Mouse (Mus musculus) midbrain, embryonic 13.5 days (tissue): Measurements from ENCODE around the gene Chrne. TPM values are rescaled to one million over a fixed set of nuclear protein-coding genes. Genes with fewer than 3 reads are reported as not detected.

Experiments used
- ATAC-seq: fragments of 200-750 bp; cut with Nextera tagmentation; 2 replicates; pipeline ENCODE4 v1.8.0; 2017; ENCODE audit warnings: mild to moderate bottlenecking, moderate TSS enrichment, moderate library complexity
- H3K27ac ChIP-seq: fragments of 300-500 bp; sonication (generic); 2 replicates; pipeline ENCODE4 v1.5.1; 2015; ENCODE audit warnings: inconsistent platforms, mild to moderate bottlenecking, moderate library complexity
- H3K27me3 ChIP-seq: fragments of 300-500 bp; sonication (generic); 2 replicates; pipeline ENCODE4 v1.6.1; 2015; ENCODE audit warnings: mild to moderate bottlenecking, inconsistent platforms
- H3K36me3 ChIP-seq: fragments of 300-500 bp; sonication (generic); 2 replicates; pipeline ENCODE4 v1.6.1; 2015; ENCODE audit warnings: mild to moderate bottlenecking, inconsistent platforms
- H3K4me1 ChIP-seq: fragments of 300-500 bp; sonication (generic); replicated peaks from 2 replicates; pipeline ENCODE4 v1.6.1; 2015; ENCODE audit warnings: inconsistent platforms
- H3K4me2 ChIP-seq: fragments of 300-500 bp; sonication (generic); replicated peaks from 2 replicates; pipeline ENCODE4 v1.6.1; 2015; ENCODE audit warnings: moderate library complexity, mild to moderate bottlenecking, inconsistent platforms
- H3K4me3 ChIP-seq: fragments of 300-500 bp; sonication (generic); replicated peaks from 2 replicates; pipeline ENCODE4 v1.5.1; 2015; ENCODE audit warnings: mild to moderate bottlenecking, inconsistent platforms
- H3K9ac ChIP-seq: fragments of 300-500 bp; sonication (generic); replicated peaks from 2 replicates; pipeline ENCODE4 v1.6.1; 2015; ENCODE audit warnings: mild to moderate bottlenecking, inconsistent platforms
- H3K9me3 ChIP-seq: fragments of 300-500 bp; sonication (generic); 2 replicates; pipeline ENCODE4 v1.6.1; 2016; ENCODE audit warnings: mild to moderate bottlenecking, inconsistent platforms
- WGBS: fragments of 180-500 bp; shearing (Covaris S2); methylation state at CpG from one replicate; pipeline ENCODE4 v1.1.7; 2015; 5-methylcytosine and 5-hydroxymethylcytosine counted together
- polyA plus RNA-seq: library from polyadenylated mRNA; unstranded; fragments of >200 nt; fragmentation: Nextera tagmentation; extraction: Ambion mirVana; gene quantifications from 2 replicates; pipeline ENCODE4 v1.2.1, GENCODE M21; 2015

The Chrne gene
- polyA plus RNA-seq, 1 experiment from 2014 or later: not detected

- WGBS: 6% methylated on average over 3 of the region's 3 CpGs
- no peak within 1 kb of the TSS for H3K27ac ChIP-seq
- H3K9me3 ChIP-seq: no peaks in the 10 kb centered on the region
- ATAC-seq: no peak
- peak within 1 kb of the TSS; percentile 73 for H3K4me3 ChIP-seq
- peak within 1 kb of the TSS; percentile 90 for H3K9ac ChIP-seq
- H3K4me2 ChIP-seq: peak within 1 kb of the TSS; percentile 75
- peaks cover 21% of the 10 kb centered on the region for H3K36me3 ChIP-seq
- 0 out of 2 replicates have a peak, but pooled peaks cover 3% of the 10 kb centered on the region for H3K27me3 ChIP-seq
- H3K4me1 ChIP-seq: peaks cover 35% of the 10 kb centered on the region
Measured at GRCm38 (mm10) chr11:70656964-70657363, 37.9 kb upstream of the Chrne start, which contains the start of gene Eno3. TSS of gene Eno3 (plus strand) at chr11:70657202.

DNA sequence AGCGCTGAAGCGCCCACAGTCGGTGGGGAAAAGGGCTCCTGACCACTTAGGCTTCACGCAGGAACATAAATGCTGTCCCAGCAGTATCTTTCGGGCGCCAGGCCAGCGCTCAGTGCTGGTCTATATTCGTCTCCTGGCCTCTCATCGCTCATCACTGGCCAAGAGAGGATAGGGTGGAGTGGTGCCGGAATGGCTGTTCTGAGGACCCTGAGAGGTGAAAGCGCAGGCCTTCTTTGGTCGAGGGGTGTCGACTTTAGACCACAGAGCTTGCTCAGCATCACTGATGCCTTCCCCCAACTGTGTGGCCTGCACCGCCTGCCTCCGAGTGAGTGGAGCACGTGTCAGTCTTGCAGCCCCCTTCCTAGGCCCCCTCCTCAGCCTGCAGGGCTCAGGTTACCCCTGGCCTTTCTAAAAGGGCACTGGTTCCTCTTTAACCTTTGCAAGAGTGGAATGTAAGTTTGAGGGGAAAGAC lies 37.5 kb upstream of the Chrne start:
- Histone ChIP-seq H3K36me3 (peaks cover 20% of the 10 kb centered on the region), H3K9ac (peak overlapping the region; percentile 90; the same call in 1 of the 2 replicates), H3K27me3 (0 out of 2 replicates have a peak, but pooled peaks cover 3% of the 10 kb centered on the region), H3K4me2 (peak overlapping the region; percentile 75), H3K27ac (no peak overlapping the region), H3K4me1 (peaks cover 38% of the 10 kb centered on the region), H3K9me3 (no peaks in the 10 kb centered on the region), H3K4me3 (peak overlapping the region; percentile 73)
- WGBS: 4% methylated on average over 16 of the region's 16 CpGs
- ATAC-seq: no peak

DNA sequence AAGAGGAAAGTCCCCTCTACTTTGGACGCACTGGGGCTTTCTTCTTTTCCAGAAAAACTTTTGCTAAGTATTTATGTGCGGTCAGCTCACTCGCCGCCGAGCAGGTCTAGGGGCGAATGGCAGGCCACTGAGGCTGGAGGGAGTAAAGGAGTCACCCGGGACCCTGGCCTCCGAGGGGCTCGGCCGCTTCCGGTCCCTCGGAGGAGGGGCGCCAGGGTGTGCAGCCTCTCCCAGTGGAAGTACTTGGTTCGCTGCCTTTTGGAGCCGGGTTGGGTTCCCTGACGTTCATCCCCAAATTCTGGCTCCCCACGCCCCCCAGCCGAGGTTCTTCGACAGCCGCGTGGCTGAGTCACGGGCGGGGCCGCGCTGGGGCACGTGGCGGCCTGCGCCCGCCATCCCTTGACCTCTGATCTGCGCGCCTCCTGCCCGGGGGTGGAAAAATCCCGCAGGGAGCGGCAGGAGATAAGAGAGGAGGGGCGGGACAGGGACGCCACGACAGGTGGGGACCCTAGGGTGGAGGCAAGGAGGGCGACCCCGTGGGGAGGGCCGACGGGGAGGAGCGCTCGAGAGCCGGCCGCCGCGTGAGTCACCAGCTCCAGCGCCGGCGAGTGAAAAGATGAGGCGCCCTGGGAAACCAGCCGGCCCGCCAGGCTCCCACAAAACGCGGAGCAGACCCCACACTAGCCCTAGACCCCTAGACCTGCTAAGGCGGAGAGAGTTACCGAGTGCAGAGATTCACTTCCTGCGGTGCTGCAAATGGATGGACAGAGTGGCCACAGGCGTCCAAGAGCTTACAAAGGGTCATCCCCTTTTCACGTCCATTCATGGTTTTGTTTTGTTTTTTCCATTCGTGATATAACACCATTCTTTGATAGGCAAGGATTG lies 36.8 kb upstream of the Chrne start:
- no peaks in the 10 kb centered on the region for H3K9me3 ChIP-seq
- peaks cover 43% of the 10 kb centered on the region for H3K4me1 ChIP-seq
- peaks cover 25% of the 10 kb centered on the region for H3K36me3 ChIP-seq
- ATAC-seq: peak; percentile 35; the same call in 1 of the 2 replicates
- H3K4me3 ChIP-seq: peak overlapping the region; percentile 73
- 0 out of 2 replicates have a peak, but pooled peaks cover 3% of the 10 kb centered on the region for H3K27me3 ChIP-seq
- peak overlapping the region; percentile 90 for H3K9ac ChIP-seq
- peak overlapping the region; percentile 97 for H3K27ac ChIP-seq
- H3K4me2 ChIP-seq: peak overlapping the region; percentile 75
- under 1% methylated on average over 61 of the region's 61 CpGs for WGBS

DNA sequence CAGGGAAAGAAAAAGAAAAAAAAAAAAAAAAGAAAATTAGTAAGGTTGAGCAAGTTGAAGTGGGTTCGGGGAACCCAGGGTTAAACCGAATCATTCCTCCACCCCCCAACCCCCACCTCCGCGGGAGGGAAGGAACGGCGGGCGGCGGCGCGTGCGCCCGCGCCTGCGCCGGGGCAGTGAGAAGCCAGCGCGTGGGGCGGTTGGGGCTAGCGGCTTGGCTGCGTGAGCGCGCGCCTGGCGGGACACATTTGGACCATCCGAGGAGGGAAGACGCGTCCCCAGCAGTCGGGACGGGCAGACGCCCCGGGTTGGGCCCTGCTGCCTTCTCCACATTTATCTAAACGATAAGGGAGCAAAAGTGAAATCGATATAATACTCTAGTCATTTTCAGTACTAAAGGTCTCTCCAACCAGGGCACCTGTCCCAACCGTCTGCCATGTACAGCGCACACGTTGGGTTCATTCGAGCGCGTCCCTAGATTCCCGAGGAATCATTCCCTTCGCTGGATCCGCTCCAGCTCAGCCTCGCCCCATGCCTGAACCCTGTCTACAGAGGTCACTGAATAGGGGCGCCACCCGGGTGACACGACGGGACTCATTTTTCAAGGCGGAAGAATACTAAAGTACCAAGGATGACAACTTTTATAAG lies 36.0 kb upstream of the Chrne start:
- ATAC-seq: peak; percentile 53
- Histone ChIP-seq H3K9ac (peak overlapping the region; percentile 90), H3K36me3 (peaks cover 27% of the 10 kb centered on the region), H3K4me2 (peak overlapping the region; percentile 75), H3K27ac (peak overlapping the region; percentile 97), H3K4me3 (peak overlapping the region; percentile 73), H3K27me3 (0 out of 2 replicates have a peak, but pooled peaks cover 3% of the 10 kb centered on the region), H3K4me1 (peaks cover 43% of the 10 kb centered on the region), H3K9me3 (no peaks in the 10 kb centered on the region)
- WGBS: 0% methylated on average over 48 of the region's 48 CpGs

DNA sequence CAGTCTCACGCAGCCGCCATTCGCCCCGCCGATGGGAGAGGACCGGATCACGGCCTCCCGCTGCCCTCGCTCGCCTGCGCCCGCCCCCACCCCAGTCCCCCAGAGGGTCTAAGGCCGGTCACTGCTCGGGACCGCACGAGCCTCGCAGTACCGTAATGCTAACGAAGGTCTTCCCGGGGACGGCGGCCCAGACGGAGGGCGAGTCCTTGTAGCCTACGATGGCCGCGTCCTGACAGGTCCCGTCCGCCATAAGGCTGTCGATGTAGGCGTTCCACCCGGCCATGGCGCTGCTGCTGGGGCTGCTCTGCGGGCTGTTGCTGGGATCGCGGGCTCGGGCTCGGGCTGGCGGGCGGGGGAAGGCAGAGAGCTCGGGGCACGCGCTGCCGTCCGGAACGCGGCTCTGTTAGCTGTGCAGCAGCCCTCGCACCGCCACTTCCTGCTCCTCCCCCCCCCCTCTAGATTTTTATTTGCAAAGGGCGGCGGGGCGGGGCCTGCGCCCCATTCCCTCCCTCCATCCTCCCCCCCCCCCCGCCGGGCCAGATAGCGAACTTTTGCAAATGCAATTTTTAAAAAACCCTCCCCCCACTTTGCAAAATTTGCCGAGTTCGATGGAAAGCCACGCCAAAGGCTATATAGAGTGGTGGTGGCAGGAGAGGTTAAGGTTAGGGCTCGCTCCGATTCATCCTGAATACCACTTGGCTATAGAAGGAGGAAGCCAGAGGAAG lies 35.3 kb upstream of the Chrne start, which contains the start of gene Pfn1:
TSS of gene Pfn1 (minus strand) at position 447 of the 725 bp plus-strand sequence.
- 0 out of 2 replicates have a peak, but pooled peaks cover 3% of the 10 kb centered on the region for H3K27me3 ChIP-seq
- H3K27ac ChIP-seq: peak within 1 kb of the TSS; percentile 97
- peak within 1 kb of the TSS; percentile 90 for H3K9ac ChIP-seq
- peak; percentile 55 for ATAC-seq
- no peaks in the 10 kb centered on the region for H3K9me3 ChIP-seq
- WGBS: under 1% methylated on average over 58 of the region's 61 CpGs
- peak within 1 kb of the TSS; percentile 75 for H3K4me2 ChIP-seq
- peak within 1 kb of the TSS; percentile 73 for H3K4me3 ChIP-seq
- H3K36me3 ChIP-seq: peaks cover 34% of the 10 kb centered on the region
- peaks cover 46% of the 10 kb centered on the region for H3K4me1 ChIP-seq

GRCm38 (mm10) chr11:70653345-70654197 lies 34.6 kb upstream of the Chrne start:
- Histone ChIP-seq H3K27me3 (0 out of 2 replicates have a peak, but pooled peaks cover 3% of the 10 kb centered on the region), H3K4me1 (peaks cover 54% of the 10 kb centered on the region)

DNA sequence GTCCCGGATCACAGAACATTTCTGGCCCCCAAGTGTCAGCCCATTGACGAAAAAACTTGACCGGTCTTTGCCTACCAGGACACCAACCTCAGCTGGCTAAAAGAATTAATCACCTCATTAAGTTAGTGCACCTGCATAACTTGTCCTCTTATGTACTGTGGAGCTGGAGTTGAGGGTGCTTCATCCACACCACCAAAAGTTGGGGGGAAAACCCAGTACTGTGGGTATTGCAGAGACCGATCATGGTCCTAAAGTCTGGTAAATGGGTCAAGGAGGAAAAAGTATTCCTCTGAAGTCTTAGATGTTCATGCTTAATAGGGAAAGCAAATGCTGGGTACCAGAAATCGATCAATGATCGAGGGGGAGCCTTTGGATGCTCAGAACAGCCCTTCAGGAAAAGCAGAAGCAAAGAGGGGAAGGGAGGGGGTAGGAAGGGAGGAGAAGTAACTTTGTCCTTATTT lies 33.9 kb upstream of the Chrne start:
- peaks cover 41% of the 10 kb centered on the region for H3K36me3 ChIP-seq
- peak overlapping the region; percentile 73 for H3K4me3 ChIP-seq
- H3K4me1 ChIP-seq: peaks cover 61% of the 10 kb centered on the region
- H3K27ac ChIP-seq: peak overlapping the region; percentile 97
- 0 out of 2 replicates have a peak, but pooled peaks cover 3% of the 10 kb centered on the region for H3K27me3 ChIP-seq
- peak overlapping the region; percentile 90 for H3K9ac ChIP-seq
- 64% methylated on average over 6 of the region's 6 CpGs for WGBS
- no peak for ATAC-seq
- H3K9me3 ChIP-seq: no peaks in the 10 kb centered on the region
- peak overlapping the region; percentile 75 for H3K4me2 ChIP-seq

More at GRCm38 (mm10) chr11:70653345-70654197, 34.6 kb upstream of the Chrne start:
- Histone ChIP-seq H3K4me2 (peak overlapping the region; percentile 75), H3K9me3 (no peaks in the 10 kb centered on the region), H3K36me3 (peaks cover 41% of the 10 kb centered on the region), H3K9ac (peak overlapping the region; percentile 90), H3K27ac (peak overlapping the region; percentile 97), H3K4me3 (peak overlapping the region; percentile 73)
- peak; percentile 65 for ATAC-seq
- under 1% methylated on average over 62 of the region's 63 CpGs for WGBS

DNA sequence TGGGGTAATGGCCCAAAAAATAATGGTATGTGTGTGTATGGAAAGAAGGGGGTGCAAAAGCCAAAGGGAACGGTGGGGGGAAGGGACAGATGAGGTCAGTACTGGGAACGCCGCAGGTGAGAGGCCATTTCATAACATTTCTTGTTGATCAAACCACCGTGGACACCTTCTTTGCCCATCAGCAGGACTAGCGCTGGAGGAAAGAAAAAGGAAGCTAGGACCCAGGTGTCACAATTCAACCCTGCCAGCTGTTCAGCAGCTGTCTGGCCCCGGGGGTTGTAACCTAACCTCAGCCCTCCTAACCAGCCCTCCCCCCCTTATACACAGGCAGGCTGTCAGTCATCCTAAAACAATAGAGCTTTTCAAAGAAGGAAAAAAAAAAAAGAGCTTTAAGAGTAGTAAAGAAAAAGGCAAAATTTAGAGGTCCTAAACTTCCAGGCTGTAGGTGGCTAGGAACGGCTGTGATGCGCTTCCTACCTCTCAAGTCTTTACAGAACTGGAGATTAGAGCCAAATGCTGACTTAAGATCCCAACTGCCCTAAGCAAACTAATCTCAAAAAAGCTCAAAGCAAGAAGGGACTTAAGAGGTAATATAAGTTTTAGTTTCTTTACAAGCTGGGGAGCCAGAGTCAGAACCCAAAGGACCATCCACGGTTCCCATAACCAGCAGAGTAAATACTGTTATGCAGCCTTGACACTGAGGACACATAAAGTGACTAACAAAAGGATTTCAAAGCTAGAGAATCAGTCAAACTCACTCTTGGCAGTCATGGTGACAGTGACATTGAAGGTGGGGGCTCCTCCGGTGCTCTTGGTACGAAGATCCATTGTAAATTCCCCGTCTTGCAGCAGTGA lies 33.2 kb upstream of the Chrne start:
- 77% methylated on average over 12 of the region's 12 CpGs for WGBS
- Histone ChIP-seq H3K27ac (no peak overlapping the region), H3K36me3 (peaks cover 41% of the 10 kb centered on the region), H3K4me2 (peak overlapping the region; percentile 75), H3K27me3 (no peaks in the 10 kb centered on the region), H3K9ac (peak overlapping the region; percentile 90), H3K9me3 (no peaks in the 10 kb centered on the region), H3K4me1 (peaks cover 64% of the 10 kb centered on the region), H3K4me3 (peak overlapping the region; percentile 73)
- ATAC-seq: no peak

- no peak for ATAC-seq
- Histone ChIP-seq H3K9ac (no peak overlapping the region), H3K27me3 (no peaks in the 10 kb centered on the region), H3K4me3 (no peak overlapping the region), H3K27ac (no peak overlapping the region), H3K4me2 (no peak overlapping the region), H3K9me3 (no peaks in the 10 kb centered on the region), H3K4me1 (peaks cover 59% of the 10 kb centered on the region), H3K36me3 (peaks cover 41% of the 10 kb centered on the region)
- WGBS: 86% methylated on average over 2 of the region's 2 CpGs
Measured at GRCm38 (mm10) chr11:70651391-70651790, 32.4 kb upstream of the Chrne start.
